Mouse (Mus musculus): ENCODE measurements at regions not wholly inside any gene's neighbourhood (a gene's known extent, or its start where the extent isn't known, plus 50 kb on each side); places are given as distances from the start of the nearest gene placed in this dataset.
"Not testable (repeated sequence)": the region's sequence is repeated elsewhere in the genome, so short reads cannot be mapped to it uniquely, and the experiment has no call there.

GRCm38 (mm10) chr16:31570311-31571139 is 92.7 kb upstream of the Dlg1 start:
- no peak for ATAC-seq (ENCODE audit: insufficient read depth, low FRiP score, low TSS enrichment)
- no peaks in the 10 kb centered on the region for H3K36me3 ChIP-seq (ENCODE audit: control insufficient read depth, insufficient read depth, low read length)
- H3K4me2 ChIP-seq (ENCODE audit: low read depth) = no peak overlapping the region
- no peaks in the 10 kb centered on the region for H3K27me3 ChIP-seq (ENCODE audit: control insufficient read depth, insufficient read depth, low read length)
- H3K27ac ChIP-seq (ENCODE audit: low read depth, low read length) = no peak overlapping the region
- no peaks in the 10 kb centered on the region for H3K4me1 ChIP-seq (ENCODE audit: control insufficient read depth, insufficient read depth, low read length)
- DNase-seq (ENCODE audit: low spot score) = no peak
- 92% methylated on average over 20 of the region's 20 CpGs for WGBS
- H3K9ac ChIP-seq (ENCODE audit: low read length) = no peak overlapping the region
- H3K4me3 ChIP-seq (ENCODE audit: low read depth, low read length) = no peak overlapping the region
- H3K9me3 ChIP-seq (ENCODE audit: control insufficient read depth, low read length) = no peaks in the 10 kb centered on the region

DNA sequence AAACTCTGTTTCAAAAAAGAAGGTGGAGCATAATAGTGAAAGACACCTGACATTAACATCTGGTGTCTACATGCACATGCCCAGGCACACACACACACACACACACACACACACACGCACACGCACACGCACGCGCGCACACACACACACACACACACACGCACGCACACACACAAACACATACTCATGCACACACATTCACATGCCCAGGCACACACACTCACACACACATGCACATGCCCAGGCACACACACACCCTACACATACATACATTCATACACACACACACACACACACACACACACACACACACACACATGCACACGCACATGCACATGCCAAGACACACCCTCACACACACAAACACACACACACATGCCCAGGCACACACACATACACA is 89.4 kb upstream of the Dlg1 start:
- not testable (repeated sequence) for H3K27ac ChIP-seq (ENCODE audit: low read depth, low read length); H3K27me3 ChIP-seq (ENCODE audit: control insufficient read depth, insufficient read depth, low read length); H3K36me3 ChIP-seq (ENCODE audit: control insufficient read depth, insufficient read depth, low read length); H3K4me2 ChIP-seq (ENCODE audit: low read depth); ATAC-seq (ENCODE audit: insufficient read depth, low FRiP score, low TSS enrichment); H3K4me3 ChIP-seq (ENCODE audit: low read depth, low read length); H3K9ac ChIP-seq (ENCODE audit: low read length); H3K4me1 ChIP-seq (ENCODE audit: control insufficient read depth, insufficient read depth, low read length); H3K9me3 ChIP-seq (ENCODE audit: control insufficient read depth, low read length); DNase-seq (ENCODE audit: low spot score)
- 97% methylated on average over 9 of the region's 9 CpGs for WGBS

GRCm38 (mm10) chr16:31575646-31576045 is 87.6 kb upstream of the Dlg1 start:
- H3K4me3 ChIP-seq (ENCODE audit: low read depth, low read length); H3K27ac ChIP-seq (ENCODE audit: low read depth, low read length); DNase-seq (ENCODE audit: low spot score); ATAC-seq (ENCODE audit: insufficient read depth, low FRiP score, low TSS enrichment); H3K4me2 ChIP-seq (ENCODE audit: low read depth); H3K9ac ChIP-seq (ENCODE audit: low read length); H3K36me3 ChIP-seq (ENCODE audit: control insufficient read depth, insufficient read depth, low read length); H3K9me3 ChIP-seq (ENCODE audit: control insufficient read depth, low read length); H3K27me3 ChIP-seq (ENCODE audit: control insufficient read depth, insufficient read depth, low read length); H3K4me1 ChIP-seq (ENCODE audit: control insufficient read depth, insufficient read depth, low read length): not testable (repeated sequence)
- WGBS = 56% methylated on average over 11 of the region's 11 CpGs

- H3K27ac ChIP-seq (ENCODE audit: low read depth, low read length) = no peak overlapping the region
- H3K36me3 ChIP-seq (ENCODE audit: control insufficient read depth, insufficient read depth, low read length) = no peaks in the 10 kb centered on the region
- no peak overlapping the region for H3K4me2 ChIP-seq (ENCODE audit: low read depth)
- no peak overlapping the region for H3K9ac ChIP-seq (ENCODE audit: low read length)
- no peak for ATAC-seq (ENCODE audit: insufficient read depth, low FRiP score, low TSS enrichment)
- H3K9me3 ChIP-seq (ENCODE audit: control insufficient read depth, low read length) = no peaks in the 10 kb centered on the region
- no peaks in the 10 kb centered on the region for H3K4me1 ChIP-seq (ENCODE audit: control insufficient read depth, insufficient read depth, low read length)
- no peak for DNase-seq (ENCODE audit: low spot score)
- no peaks in the 10 kb centered on the region for H3K27me3 ChIP-seq (ENCODE audit: control insufficient read depth, insufficient read depth, low read length)
- 71% methylated on average over 8 of the region's 8 CpGs for WGBS
- H3K4me3 ChIP-seq (ENCODE audit: low read depth, low read length) = no peak overlapping the region
These were observed 86.8 kb upstream of the Dlg1 start for GRCm38 (mm10) chr16:31576422-31576821.

DNA sequence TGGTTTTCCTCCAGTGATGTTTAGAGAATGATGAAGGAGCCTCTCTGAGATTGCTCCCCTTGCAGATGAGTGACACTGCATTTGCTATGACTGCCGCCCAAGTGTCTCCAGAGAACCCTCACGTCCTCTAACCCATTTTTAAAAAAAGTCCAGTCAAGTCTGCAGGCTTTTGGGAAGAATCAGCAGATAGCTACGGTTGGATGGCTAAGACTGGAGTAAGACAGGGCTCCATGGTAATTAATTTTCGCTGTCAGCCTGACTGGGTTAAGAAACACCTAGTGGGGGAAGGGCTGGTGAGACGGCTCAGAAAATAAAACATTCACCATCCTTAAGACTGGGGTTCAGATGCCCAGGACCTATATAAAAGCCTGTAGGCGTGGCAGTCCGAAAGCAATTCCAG is 85.9 kb upstream of the Dlg1 start:
- WGBS = 71% methylated on average over 7 of the region's 7 CpGs
- Histone ChIP-seq H3K9ac (ENCODE audit: low read length) (no peak overlapping the region), H3K27me3 (ENCODE audit: control insufficient read depth, insufficient read depth, low read length) (no peaks in the 10 kb centered on the region), H3K9me3 (ENCODE audit: control insufficient read depth, low read length) (no peaks in the 10 kb centered on the region), H3K27ac (ENCODE audit: low read depth, low read length) (no peak overlapping the region), H3K36me3 (ENCODE audit: control insufficient read depth, insufficient read depth, low read length) (no peaks in the 10 kb centered on the region), H3K4me3 (ENCODE audit: low read depth, low read length) (no peak overlapping the region), H3K4me1 (ENCODE audit: control insufficient read depth, insufficient read depth, low read length) (no peaks in the 10 kb centered on the region), H3K4me2 (ENCODE audit: low read depth) (no peak overlapping the region)
- no peak for DNase-seq (ENCODE audit: low spot score)
- ATAC-seq (ENCODE audit: insufficient read depth, low FRiP score, low TSS enrichment) = no peak

DNA sequence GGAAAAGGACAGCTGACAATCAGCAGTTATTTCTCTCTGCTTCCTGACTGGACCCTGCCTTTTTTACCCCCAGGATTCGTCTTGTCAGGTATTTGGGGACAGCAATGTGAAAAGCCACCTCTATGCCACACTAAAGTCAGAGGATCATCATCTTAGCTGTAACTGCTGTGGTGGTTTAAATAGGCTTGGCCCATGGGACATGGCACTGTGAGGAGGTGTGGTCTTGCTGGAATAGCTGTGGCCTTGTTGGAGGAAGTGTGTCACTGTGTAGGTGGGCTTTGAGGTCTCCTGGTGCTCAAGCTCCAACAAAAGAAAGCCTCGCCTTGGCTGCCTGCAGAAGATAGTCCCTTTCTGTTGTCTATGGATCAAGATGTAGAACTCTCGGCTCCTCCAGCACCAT is 83.9 kb upstream of the Dlg1 start:
- Histone ChIP-seq H3K27ac (ENCODE audit: low read depth, low read length) (no peak overlapping the region), H3K4me1 (ENCODE audit: control insufficient read depth, insufficient read depth, low read length) (no peaks in the 10 kb centered on the region), H3K4me2 (ENCODE audit: low read depth) (no peak overlapping the region), H3K9ac (ENCODE audit: low read length) (no peak overlapping the region), H3K4me3 (ENCODE audit: low read depth, low read length) (no peak overlapping the region), H3K9me3 (ENCODE audit: control insufficient read depth, low read length) (no peaks in the 10 kb centered on the region), H3K27me3 (ENCODE audit: control insufficient read depth, insufficient read depth, low read length) (no peaks in the 10 kb centered on the region), H3K36me3 (ENCODE audit: control insufficient read depth, insufficient read depth, low read length) (no peaks in the 10 kb centered on the region)
- DNase-seq (ENCODE audit: low spot score) (no peak), ATAC-seq (ENCODE audit: insufficient read depth, low FRiP score, low TSS enrichment) (no peak)
- 91% methylated on average over 3 of the region's 3 CpGs for WGBS

DNA sequence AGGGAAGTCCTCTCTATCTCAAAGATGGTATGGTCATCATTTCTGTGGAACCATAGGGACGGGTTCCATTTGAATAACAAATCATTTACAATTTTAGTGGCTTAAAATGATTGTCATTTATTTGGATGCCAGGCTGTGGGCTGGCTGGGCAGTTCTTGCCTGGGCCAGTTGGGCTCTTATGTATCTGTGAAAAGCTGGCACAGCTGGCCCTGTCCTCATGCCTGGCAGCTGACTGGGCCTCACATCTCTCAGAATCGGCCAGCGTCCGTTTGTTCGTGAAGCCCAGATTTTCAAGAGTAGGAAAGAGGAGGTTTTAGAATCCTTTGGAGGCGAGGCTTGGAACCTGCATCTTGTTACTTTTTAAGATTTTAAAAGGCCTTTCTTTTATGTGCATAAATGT is 82.5 kb upstream of the Dlg1 start:
- no peaks in the 10 kb centered on the region for H3K9me3 ChIP-seq (ENCODE audit: control insufficient read depth, low read length)
- H3K27me3 ChIP-seq (ENCODE audit: control insufficient read depth, insufficient read depth, low read length) = no peaks in the 10 kb centered on the region
- no peak overlapping the region for H3K27ac ChIP-seq (ENCODE audit: low read depth, low read length)
- no peaks in the 10 kb centered on the region for H3K4me1 ChIP-seq (ENCODE audit: control insufficient read depth, insufficient read depth, low read length)
- no peak overlapping the region for H3K9ac ChIP-seq (ENCODE audit: low read length)
- no peak overlapping the region for H3K4me3 ChIP-seq (ENCODE audit: low read depth, low read length)
- WGBS = 86% methylated on average over 6 of the region's 6 CpGs
- no peak overlapping the region for H3K4me2 ChIP-seq (ENCODE audit: low read depth)
- ATAC-seq (ENCODE audit: insufficient read depth, low FRiP score, low TSS enrichment) (no peak), DNase-seq (ENCODE audit: low spot score) (no peak)
- no peaks in the 10 kb centered on the region for H3K36me3 ChIP-seq (ENCODE audit: control insufficient read depth, insufficient read depth, low read length)

DNA sequence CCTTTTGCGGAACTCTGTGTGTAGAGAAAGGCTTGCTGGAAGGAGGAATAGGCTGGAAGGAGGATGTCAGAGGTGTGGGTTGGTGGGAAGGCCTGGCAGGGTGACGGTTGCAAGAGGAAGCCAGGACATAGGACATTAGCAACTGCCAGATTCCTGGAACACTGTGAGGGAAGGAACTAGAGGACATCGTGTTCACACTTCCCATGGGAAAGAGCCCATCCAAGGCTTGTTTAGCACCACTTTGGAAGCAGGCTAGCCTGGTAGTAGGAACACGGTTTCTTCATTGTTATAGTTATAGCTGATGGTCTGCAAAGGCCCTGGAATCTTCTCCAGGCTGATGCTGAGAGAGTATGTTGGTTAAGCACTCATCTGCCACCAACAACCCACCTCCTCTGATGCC is 80.4 kb upstream of the Dlg1 start:
- no peak for ATAC-seq (ENCODE audit: insufficient read depth, low FRiP score, low TSS enrichment)
- DNase-seq (ENCODE audit: low spot score) = no peak
- WGBS = 85% methylated on average over 4 of the region's 4 CpGs

GRCm38 (mm10) chr16:31583627-31584026 is 79.6 kb upstream of the Dlg1 start:
- no peaks in the 10 kb centered on the region for H3K4me1 ChIP-seq (ENCODE audit: control insufficient read depth, insufficient read depth, low read length)
- H3K4me3 ChIP-seq (ENCODE audit: low read depth, low read length) = no peak overlapping the region
- no peak for ATAC-seq (ENCODE audit: insufficient read depth, low FRiP score, low TSS enrichment)
- no peak overlapping the region for H3K9ac ChIP-seq (ENCODE audit: low read length)
- no peak overlapping the region for H3K4me2 ChIP-seq (ENCODE audit: low read depth)
- DNase-seq (ENCODE audit: low spot score) = no peak
- H3K27ac ChIP-seq (ENCODE audit: low read depth, low read length) = no peak overlapping the region
- no peaks in the 10 kb centered on the region for H3K27me3 ChIP-seq (ENCODE audit: control insufficient read depth, insufficient read depth, low read length)
- H3K36me3 ChIP-seq (ENCODE audit: control insufficient read depth, insufficient read depth, low read length) = no peaks in the 10 kb centered on the region
- no peaks in the 10 kb centered on the region for H3K9me3 ChIP-seq (ENCODE audit: control insufficient read depth, low read length)
- WGBS = 89% methylated on average over 2 of the region's 2 CpGs

More for the DNA sequence above, 80.4 kb upstream of the Dlg1 start:
- Histone ChIP-seq H3K9me3 (ENCODE audit: control insufficient read depth, low read length) (no peaks in the 10 kb centered on the region), H3K36me3 (ENCODE audit: control insufficient read depth, insufficient read depth, low read length) (no peaks in the 10 kb centered on the region), H3K27ac (ENCODE audit: low read depth, low read length) (no peak overlapping the region), H3K4me3 (ENCODE audit: low read depth, low read length) (no peak overlapping the region), H3K4me1 (ENCODE audit: control insufficient read depth, insufficient read depth, low read length) (no peaks in the 10 kb centered on the region), H3K4me2 (ENCODE audit: low read depth) (no peak overlapping the region), H3K27me3 (ENCODE audit: control insufficient read depth, insufficient read depth, low read length) (no peaks in the 10 kb centered on the region), H3K9ac (ENCODE audit: low read length) (no peak overlapping the region)

Data from neural tube, embryonic 11.5 days (tissue).